ENCODE assay signal across 12 mouse cellular contexts in genomic region chr19:6302114-6302513, GRCm38 (mm10). TPM values are rescaled to one million over a fixed set of nuclear protein-coding genes. Genes with fewer than 3 reads are reported as not detected.
A peak's percentile ranks its signal among the peaks of the same experiment; 100 is the strongest.
DNase-seq lines count a peak whose midpoint lies in the region; ATAC-seq and TF ChIP-seq lines count a peak whose summit lies in the region.
"Had no signal": no experiment of that assay in that cellular context is flagged by ENCODE, and none has a peak within 500 bp of the region (broad histone marks: within the 10 kb centered on the region; RNA-seq: fewer than 3 reads in every experiment).

No protein-coding gene starts in this region.

- peak; percentile 10; the same call in 1 of the 2 replicates for ATAC-seq in megakaryocyte progenitor cell, adult 5-6 weeks (replicated peaks; ENCODE audit: poor library complexity)
- ATAC-seq in intestine, embryonic 15.5 days = no peak
- ATAC-seq: activated CD4-positive, CD25-positive, alpha-beta regulatory T cell, adult 4 months; forebrain, embryonic 15.5 days had no signal

- H3K4me3 ChIP-seq in gastrocnemius, adult 2 months = no peak overlapping the region
- H3K4me3 ChIP-seq in layer of hippocampus, adult 2 months = no peak overlapping the region
- H3K4me3 ChIP-seq in limb, embryonic 10.5 days = no peak overlapping the region
- no peak overlapping the region for H3K4me3 ChIP-seq in intestine, embryonic 15.5 days (replicated peaks)
- H3K4me3 ChIP-seq: forebrain, embryonic 15.5 days; neural tube, embryonic 15.5 days had no signal

- no peak for TF ChIP-seq CTCF in gastrocnemius, adult 2 months (IDR thresholded peaks at IDR 0.05)
- TF ChIP-seq CTCF in layer of hippocampus, adult 2 months (conservative IDR thresholded peaks at IDR 0.05) = no peak

- peaks cover 15% of the 10 kb centered on the region for H3K4me1 ChIP-seq in limb, embryonic 10.5 days
- no peaks in the 10 kb centered on the region for H3K4me1 ChIP-seq in intestine, embryonic 15.5 days (replicated peaks)

- intact Hi-C loops in gastrocnemius, adult 2 months (cut with DNase I) = no loop called here

- H3K27ac ChIP-seq in gastrocnemius, adult 2 months = peak overlapping the region; percentile 92
- H3K27ac ChIP-seq in layer of hippocampus, adult 2 months = peak overlapping the region; percentile 86
- H3K27ac ChIP-seq in limb, embryonic 10.5 days = 0 out of 2 replicates have a peak overlapping the region, but pooled peaks have one; percentile 1
- H3K27ac ChIP-seq in intestine, embryonic 15.5 days = no peak overlapping the region
- H3K27ac ChIP-seq: forebrain, embryonic 15.5 days; macrophage; neural tube, embryonic 15.5 days had no signal

- no peak overlapping the region for H3K9ac ChIP-seq in intestine, embryonic 15.5 days
- H3K9ac ChIP-seq: forebrain, embryonic 15.5 days; neural tube, embryonic 15.5 days had no signal

- H3K36me3 ChIP-seq in limb, embryonic 10.5 days = peaks cover 43% of the 10 kb centered on the region
- H3K36me3 ChIP-seq in intestine, embryonic 15.5 days = peaks cover 25% of the 10 kb centered on the region

- DNase-seq in gastrocnemius, adult 2 months = no peak
- DNase-seq in gastrocnemius, adult 8-10 months (ENCODE audit: low spot score in 2 of 2) = no peak
- DNase-seq in layer of hippocampus, adult 2 months (ENCODE audit: low spot score in 2 of 2) = no peak
- no peak for DNase-seq in layer of hippocampus, adult 9-11 months
- DNase-seq in limb, embryonic 10.5 days (ENCODE audit: low spot score) = no peak
- no peak for DNase-seq in adrenal gland, postnatal 25 days

- H3K27me3 ChIP-seq in limb, embryonic 10.5 days (ENCODE audit: low read depth, poor library complexity, severe bottlenecking) = no peaks in the 10 kb centered on the region
- H3K27me3 ChIP-seq in intestine, embryonic 15.5 days (replicated peaks) = no peaks in the 10 kb centered on the region
- H3K27me3 ChIP-seq: forebrain, embryonic 15.5 days; neural tube, embryonic 15.5 days had no signal

- WGBS in limb, embryonic 10.5 days = 94% methylated on average over 5 of the region's 5 CpGs
- WGBS in intestine, embryonic 15.5 days = 90% methylated on average over 5 of the region's 5 CpGs

- no peaks in the 10 kb centered on the region for H3K9me3 ChIP-seq in limb, embryonic 10.5 days (replicated peaks)
- no peaks in the 10 kb centered on the region for H3K9me3 ChIP-seq in intestine, embryonic 15.5 days
- H3K9me3 ChIP-seq: forebrain, embryonic 15.5 days; neural tube, embryonic 15.5 days had no signal

- no peak overlapping the region for H3K4me2 ChIP-seq in intestine, embryonic 15.5 days (replicated peaks)
- H3K4me2 ChIP-seq: forebrain, embryonic 15.5 days; neural tube, embryonic 15.5 days had no signal

RNA-seq across cellular contexts. Expression of gene Cdc42bpg, which starts 4.1 kb away (rescaled TPM):
- 1 to 10 TPM; 6.0 to 6.4 TPM for total RNA-seq in gastrocnemius, adult 2 months (2021)
- total RNA-seq in gastrocnemius, adult 8-10 months (2022) = 10 to 100 TPM in 1 of 4 experiments, 1 to 10 TPM in 3; 7.6 to 11.5 (median 8.5) TPM
- 1 to 10 TPM; 5.0 to 5.6 TPM for total RNA-seq in layer of hippocampus, adult 2 months (2021)
- polyA plus RNA-seq in limb, embryonic 10.5 days (2016; fragmentation: Nextera tagmentation; extraction: Ambion mirVana) = 0.15 and 0.38 TPM in 2 replicates
- total RNA-seq in megakaryocyte progenitor cell, adult 5-6 weeks (2015) = 1.3 and 2.0 TPM in 2 replicates
- total RNA-seq in megakaryocyte progenitor cell, adult 5-6 weeks (2017) = 3.2 and 3.5 TPM in 2 replicates
- 1.0 and 1.4 TPM in 2 replicates for polyA plus RNA-seq in intestine, embryonic 15.5 days (2015; fragmentation: Nextera tagmentation; extraction: Ambion mirVana)
- 22.8 and 34.2 TPM in 2 replicates for total RNA-seq in adrenal gland, postnatal 25 days (2021)

RNA-seq across cellular contexts. Expression of gene Ehd1, which starts 25.6 kb away (rescaled TPM):
- total RNA-seq in gastrocnemius, adult 2 months (2021) = 10 to 100 TPM; 28.4 to 32.3 TPM
- total RNA-seq in gastrocnemius, adult 8-10 months (2022) = 10 to 100 TPM; 24.1 to 29.2 (median 26.5) TPM
- 10 to 100 TPM; 80.2 to 82.3 TPM for total RNA-seq in layer of hippocampus, adult 2 months (2021)
- polyA plus RNA-seq in limb, embryonic 10.5 days (2016; fragmentation: Nextera tagmentation; extraction: Ambion mirVana) = 72.5 and 74.9 TPM in 2 replicates
- total RNA-seq in megakaryocyte progenitor cell, adult 5-6 weeks (2015) = 11.8 and 14.4 TPM in 2 replicates
- total RNA-seq in megakaryocyte progenitor cell, adult 5-6 weeks (2017) = 39.4 and 40.9 TPM in 2 replicates
- 88.8 and 115 TPM in 2 replicates for polyA plus RNA-seq in intestine, embryonic 15.5 days (2015; fragmentation: Nextera tagmentation; extraction: Ambion mirVana)
- total RNA-seq in adrenal gland, postnatal 25 days (2021) = 101 and 126 TPM in 2 replicates

RNA-seq across cellular contexts. Expression of gene Men1, which starts 32.7 kb away (rescaled TPM):
- 1 to 10 TPM; 7.0 to 7.8 TPM for total RNA-seq in gastrocnemius, adult 2 months (2021)
- 1 to 10 TPM; 5.3 to 7.9 (median 6.3) TPM for total RNA-seq in gastrocnemius, adult 8-10 months (2022)
- 10 to 100 TPM; 63.3 to 72.1 TPM for total RNA-seq in layer of hippocampus, adult 2 months (2021)
- polyA plus RNA-seq in limb, embryonic 10.5 days (2016; fragmentation: Nextera tagmentation; extraction: Ambion mirVana) = 118 and 120 TPM in 2 replicates
- total RNA-seq in megakaryocyte progenitor cell, adult 5-6 weeks (2015) = 22.9 and 23.6 TPM in 2 replicates
- 27.2 and 27.9 TPM in 2 replicates for total RNA-seq in megakaryocyte progenitor cell, adult 5-6 weeks (2017)
- 68.8 and 71.9 TPM in 2 replicates for polyA plus RNA-seq in intestine, embryonic 15.5 days (2015; fragmentation: Nextera tagmentation; extraction: Ambion mirVana)
- total RNA-seq in adrenal gland, postnatal 25 days (2021) = 60.1 and 69.7 TPM in 2 replicates

RNA-seq across cellular contexts. Expression of gene Map4k2, which starts 38.8 kb away (rescaled TPM):
- total RNA-seq in gastrocnemius, adult 2 months (2021) = 10 to 100 TPM; 13.1 to 14.2 TPM
- 10 to 100 TPM in 1 of 4 experiments, 1 to 10 TPM in 3; 6.9 to 10.7 (median 8.0) TPM for total RNA-seq in gastrocnemius, adult 8-10 months (2022)
- 100 to 1,000 TPM in 1 of 2 experiments, 10 to 100 TPM in 1; 81.9 to 105 TPM for total RNA-seq in layer of hippocampus, adult 2 months (2021)
- 10.4 and 15.2 TPM in 2 replicates for polyA plus RNA-seq in limb, embryonic 10.5 days (2016; fragmentation: Nextera tagmentation; extraction: Ambion mirVana)
- total RNA-seq in megakaryocyte progenitor cell, adult 5-6 weeks (2015) = 15.8 and 16.3 TPM in 2 replicates
- 30.5 and 45.4 TPM in 2 replicates for total RNA-seq in megakaryocyte progenitor cell, adult 5-6 weeks (2017)
- 8.8 and 11.0 TPM in 2 replicates for polyA plus RNA-seq in intestine, embryonic 15.5 days (2015; fragmentation: Nextera tagmentation; extraction: Ambion mirVana)
- 44.7 and 56.3 TPM in 2 replicates for total RNA-seq in adrenal gland, postnatal 25 days (2021)
